Mouse (Mus musculus) left cerebral cortex, postnatal 25 days (tissue): ENCODE measurements at regions not wholly inside any gene's neighbourhood (a gene's known extent, or its start where the extent isn't known, plus 50 kb on each side); places are given as distances from the start of the nearest gene placed in this dataset.

Experiments used
- DNase-seq, 2 experiments: peaks; one replicate each; pipeline ENCODE4 v3.0.0; 2022; ENCODE audit warnings: low spot score in 2 of 2, mixed read lengths in 1 of 2
- intact Hi-C: fragments of 180-260 bp; cut with DNase I; formaldehyde crosslinking; loops from one replicate; pipeline ENCODE4 v1.15.1; 2025

DNA sequence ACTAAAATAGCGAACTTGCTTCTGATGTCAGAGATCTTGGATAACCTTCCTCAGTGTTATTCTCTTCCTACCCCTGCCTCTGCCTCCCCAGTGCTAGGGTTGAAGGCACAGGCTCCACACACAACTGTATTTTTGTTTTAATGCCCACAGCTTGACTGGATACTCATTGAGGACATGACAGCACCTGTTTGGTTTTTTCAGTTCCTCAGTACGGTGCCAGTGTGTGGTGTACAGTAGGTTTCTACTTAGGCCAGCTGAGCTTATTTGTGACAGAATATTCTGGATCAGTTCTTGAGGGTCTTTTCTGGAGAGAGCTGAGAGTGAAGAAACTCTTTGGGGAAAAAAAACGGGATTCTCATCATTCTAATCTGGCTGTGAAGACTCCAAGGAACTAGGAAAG, 201.1 kb downstream of the Tmem38b start:
- no peak for DNase-seq
- intact Hi-C loops, result no loop called here

DNA sequence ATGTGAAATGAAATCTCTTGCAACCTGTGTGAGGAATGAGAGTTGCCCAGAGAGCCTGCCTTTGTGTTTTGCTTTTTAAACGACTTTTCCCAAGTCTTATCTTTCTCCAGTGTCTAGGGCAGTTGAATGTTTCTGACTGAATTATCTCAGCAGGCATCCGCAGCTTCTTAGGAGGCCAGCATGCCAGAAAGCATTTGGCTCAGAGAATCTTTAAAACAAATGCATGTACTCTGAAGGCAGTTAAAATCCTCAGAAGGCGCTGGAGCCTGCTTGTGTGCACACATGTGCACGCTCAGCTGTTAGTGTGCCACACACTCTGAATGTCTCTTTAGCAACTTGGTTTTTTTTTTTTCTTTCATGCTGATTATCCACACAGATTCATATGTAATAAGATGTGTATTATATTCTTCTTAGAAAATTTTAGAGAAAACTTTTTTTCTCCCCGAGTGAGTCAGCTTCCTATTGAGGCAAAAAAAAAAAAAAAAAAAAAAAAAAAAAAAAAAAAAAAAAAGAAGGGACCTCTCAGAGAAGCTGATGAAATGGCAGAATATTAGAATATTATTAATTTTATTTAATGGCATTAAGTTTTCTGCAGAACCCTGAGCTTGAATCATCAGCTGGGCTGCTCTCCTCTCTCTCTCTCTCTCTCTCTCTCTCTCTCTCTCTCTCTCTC, 201.9 kb downstream of the Tmem38b start:
- DNase-seq, result peak; percentile 15 to 22

DNA sequence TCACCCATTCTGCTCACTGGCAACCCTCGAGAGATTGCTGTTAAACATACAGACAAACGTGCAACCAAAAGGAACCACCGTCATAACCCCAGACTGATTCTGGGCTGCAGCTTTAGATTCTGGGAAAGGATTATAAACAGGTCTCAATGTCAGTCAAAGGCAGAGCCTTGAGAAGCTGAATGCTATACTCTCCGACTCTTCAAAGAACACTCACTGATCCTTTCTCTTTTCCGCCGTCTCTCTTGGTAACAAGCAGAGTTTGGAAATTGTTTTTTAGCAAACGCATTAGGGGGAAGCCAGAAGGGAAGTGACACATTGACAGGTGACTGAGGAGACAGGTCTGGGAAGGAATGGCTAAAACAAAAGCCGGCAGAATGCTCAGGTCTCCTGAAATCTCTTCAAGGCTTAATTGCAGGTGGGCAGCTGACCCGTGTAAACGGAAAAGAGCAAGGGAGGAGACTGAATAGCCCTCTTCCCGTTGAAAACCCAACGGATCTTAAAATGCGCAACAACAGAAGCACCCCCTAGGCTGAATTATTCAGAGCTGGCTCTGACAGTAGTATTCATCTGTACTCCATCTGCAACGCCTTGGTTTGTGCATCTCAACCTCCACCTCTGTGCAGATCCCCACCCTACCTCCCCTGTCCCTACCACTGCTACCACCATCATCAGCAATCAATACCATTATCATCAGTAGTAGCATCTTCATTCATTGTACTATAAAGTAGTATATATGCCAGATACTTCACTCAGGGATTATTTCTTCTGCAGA, 219.6 kb downstream of the Tmem38b start:
- DNase-seq, result no peak
- intact Hi-C loops, result no loop called here

More for the DNA sequence above, 201.9 kb downstream of the Tmem38b start:
- intact Hi-C loops, result no loop called here

DNA sequence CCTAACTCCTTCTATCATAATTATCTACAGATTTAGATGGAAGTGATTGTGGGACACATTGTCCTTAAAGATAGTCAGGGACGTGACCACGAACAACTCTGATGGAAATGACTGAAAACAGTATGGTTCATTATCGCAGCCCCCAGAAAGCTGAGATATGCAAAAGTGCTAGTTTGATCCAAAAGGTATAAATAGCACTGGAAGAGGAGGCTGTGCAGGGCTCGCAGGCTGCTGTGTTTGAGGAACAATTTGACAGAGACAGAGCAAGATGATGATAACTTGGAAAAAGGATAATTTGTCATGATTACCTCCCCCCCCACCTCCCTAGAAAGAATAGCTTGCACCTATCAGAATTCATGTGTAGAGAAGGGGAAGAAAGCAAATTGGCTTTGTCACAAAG, 238.5 kb downstream of the Tmem38b start:
- intact Hi-C loops, result loop anchor here (10.0 kb wide), 1 partner anchor 880 kb away; the partner anchor contains the start of gene Zfp462
- peak; percentile 26 to 75 for DNase-seq

DNA sequence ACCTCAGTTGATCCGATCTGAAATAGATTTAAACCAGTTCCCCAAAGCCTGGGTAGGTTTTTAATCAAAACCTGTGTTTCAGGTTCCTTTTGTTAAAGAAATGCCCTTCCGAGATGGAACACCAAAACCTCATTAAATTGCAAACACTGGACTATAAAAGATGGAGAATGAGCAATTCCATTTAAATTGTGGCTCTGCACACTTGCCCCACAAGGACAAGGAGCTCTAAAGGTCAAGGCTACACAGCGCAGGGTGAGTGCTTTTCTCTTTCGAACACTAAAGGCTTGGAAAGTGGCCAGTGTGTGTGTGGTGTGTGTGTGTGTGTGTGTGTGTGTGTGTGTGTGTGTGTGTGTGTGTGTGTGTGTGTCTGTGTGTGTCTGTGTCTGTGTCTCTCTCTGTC, 246.1 kb downstream of the Tmem38b start:
- DNase-seq, result no peak
- intact Hi-C loops, result no loop called here

DNA sequence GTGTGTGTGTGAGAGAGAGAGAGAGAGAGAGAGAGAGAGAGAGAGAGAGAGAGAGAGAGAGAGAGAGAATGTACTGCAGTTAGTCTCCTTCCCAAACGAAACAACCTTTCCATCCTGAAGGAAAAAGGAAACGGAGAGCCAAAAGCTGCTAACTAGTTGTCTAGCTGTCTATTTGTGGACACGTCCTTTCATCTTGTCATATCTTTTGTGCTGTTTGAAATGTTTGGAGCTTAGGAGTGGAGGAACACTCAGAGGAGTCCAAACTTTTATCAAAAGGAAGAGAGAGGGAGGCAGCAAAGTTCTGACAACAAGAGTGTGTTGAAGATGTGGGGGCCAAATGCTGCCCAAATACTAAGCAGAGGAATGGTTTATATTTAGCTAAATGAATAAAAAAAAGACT, 246.6 kb downstream of the Tmem38b start:
- peak in 1 of 2 experiments; percentile 11 for DNase-seq
- intact Hi-C loops, result no loop called here

DNA sequence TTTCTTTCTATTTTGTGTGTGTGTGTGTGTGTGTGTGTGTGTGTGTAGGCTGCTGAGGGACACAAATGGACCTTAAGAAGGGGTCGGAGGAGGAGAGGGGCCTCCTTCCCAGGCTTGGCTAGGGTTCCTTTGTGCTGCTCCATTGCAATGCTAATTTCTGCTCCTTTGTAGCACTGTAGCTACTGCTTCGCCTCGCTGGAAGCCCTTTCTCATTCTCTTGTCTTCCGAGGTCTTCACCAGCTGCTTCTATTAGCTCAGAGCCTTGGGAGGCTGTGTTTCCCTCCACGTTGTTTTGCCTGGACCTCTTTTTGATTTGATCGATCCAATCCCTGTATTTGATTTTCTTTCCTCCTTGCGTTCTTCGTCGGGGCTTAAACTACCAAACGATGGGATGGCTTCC, 247.1 kb downstream of the Tmem38b start:
- intact Hi-C loops, result no loop called here
- DNase-seq, result peak in 1 of 2 experiments; percentile 19

DNA sequence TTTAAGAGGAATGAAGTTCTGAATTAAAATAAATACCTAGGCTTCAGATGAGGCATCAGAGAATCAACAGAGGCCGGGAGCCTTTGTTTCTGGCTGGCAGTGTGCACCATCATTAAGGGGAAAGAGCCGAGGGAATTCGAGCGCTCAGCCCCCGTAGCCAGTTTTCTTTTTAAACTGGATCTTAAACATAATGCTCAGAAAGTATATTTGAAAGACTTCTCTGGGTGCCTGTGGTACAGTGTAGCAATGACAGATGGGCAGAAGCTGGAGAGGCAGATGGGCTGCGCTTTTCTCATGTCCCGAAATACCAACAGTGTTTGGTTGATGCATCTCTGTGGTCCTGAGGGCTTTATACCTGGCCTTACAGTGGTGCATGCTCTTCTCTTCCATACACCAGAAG, 247.6 kb downstream of the Tmem38b start:
- intact Hi-C loops, result no loop called here
- DNase-seq, result peak; percentile 57 to 83

DNA sequence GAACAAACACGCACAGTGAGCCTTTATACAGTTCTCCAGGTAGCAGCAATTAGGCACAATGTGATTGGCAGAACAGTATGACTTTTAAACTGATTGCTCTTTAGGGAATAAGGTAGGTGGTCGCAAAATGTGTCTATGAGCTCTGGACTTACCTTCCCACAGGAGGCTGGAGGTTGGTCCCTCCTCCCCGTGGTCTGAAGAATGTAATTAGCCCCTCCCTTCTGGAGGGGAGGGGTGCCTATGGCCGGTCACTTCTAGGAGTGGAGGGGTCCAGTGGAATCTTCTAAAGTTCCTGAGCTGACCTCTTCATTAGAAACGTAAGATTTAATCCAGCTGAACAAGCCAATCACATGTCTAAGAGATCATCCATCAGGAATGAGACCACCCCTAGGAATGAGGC, 248.4 kb downstream of the Tmem38b start:
- DNase-seq, result no peak
- intact Hi-C loops, result no loop called here

DNA sequence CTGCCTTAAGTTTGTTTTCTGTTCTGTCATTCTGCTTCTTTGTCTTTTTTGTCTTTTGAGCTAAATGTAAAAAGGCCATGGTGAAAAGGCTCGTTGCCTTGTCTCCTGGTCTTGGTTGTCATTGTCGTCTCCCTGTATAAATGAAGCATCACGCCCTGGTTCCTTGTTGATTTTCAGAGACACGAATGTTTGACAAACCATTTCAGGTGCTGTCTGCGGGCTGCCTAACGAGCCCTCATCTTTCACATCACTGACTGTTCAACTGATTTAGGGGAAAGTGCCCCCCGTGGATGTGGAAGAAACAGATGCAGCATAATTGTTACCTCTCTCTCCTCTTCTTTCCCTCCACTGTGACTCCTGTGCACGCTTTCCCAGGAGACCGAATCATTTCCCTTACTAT, 254.7 kb downstream of the Tmem38b start:
- intact Hi-C loops, result no loop called here
- DNase-seq, result no peak

DNA sequence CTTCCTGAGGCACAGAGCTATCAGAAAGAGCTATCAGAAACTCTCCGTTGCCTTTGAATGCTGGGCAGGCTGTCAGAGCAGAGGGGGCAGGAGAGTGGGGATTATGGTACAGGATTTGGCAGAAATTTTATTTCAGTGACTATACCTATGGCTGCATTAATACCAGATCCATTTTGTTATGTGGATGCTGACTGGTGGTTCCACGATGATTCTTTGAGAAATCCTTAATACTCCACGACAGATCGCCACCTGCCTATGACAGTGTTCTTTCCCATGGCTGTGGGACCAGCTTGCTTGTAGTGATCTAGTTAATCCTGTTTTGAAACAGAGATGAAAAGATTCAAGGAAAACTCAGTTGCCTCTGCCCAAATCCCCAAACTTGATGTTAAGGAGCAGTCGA, 255.6 kb downstream of the Tmem38b start:
- intact Hi-C loops, result no loop called here

DNA sequence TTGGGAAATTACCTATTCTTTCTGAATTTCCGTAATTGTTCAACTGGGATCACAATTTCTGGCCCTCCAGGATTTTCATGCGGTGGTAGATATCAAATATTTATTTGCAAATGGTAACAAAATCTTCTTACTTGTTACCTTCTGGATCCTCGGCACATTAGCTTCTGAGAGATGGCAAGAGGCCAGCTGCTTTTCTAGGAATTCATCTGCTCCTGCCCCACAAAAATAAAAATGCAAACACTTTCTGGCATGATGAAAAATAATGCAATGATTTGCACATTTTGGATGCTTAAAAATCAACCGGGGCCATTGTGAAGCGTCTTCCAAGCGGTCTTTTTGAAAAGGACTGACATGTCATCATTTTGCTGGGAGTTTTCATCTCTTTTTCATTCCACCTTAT, 258.9 kb downstream of the Tmem38b start:
- intact Hi-C loops, result no loop called here
- peak; percentile 8 to 24 for DNase-seq

More for the DNA sequence above, 255.6 kb downstream of the Tmem38b start:
- DNase-seq, result no peak

DNA sequence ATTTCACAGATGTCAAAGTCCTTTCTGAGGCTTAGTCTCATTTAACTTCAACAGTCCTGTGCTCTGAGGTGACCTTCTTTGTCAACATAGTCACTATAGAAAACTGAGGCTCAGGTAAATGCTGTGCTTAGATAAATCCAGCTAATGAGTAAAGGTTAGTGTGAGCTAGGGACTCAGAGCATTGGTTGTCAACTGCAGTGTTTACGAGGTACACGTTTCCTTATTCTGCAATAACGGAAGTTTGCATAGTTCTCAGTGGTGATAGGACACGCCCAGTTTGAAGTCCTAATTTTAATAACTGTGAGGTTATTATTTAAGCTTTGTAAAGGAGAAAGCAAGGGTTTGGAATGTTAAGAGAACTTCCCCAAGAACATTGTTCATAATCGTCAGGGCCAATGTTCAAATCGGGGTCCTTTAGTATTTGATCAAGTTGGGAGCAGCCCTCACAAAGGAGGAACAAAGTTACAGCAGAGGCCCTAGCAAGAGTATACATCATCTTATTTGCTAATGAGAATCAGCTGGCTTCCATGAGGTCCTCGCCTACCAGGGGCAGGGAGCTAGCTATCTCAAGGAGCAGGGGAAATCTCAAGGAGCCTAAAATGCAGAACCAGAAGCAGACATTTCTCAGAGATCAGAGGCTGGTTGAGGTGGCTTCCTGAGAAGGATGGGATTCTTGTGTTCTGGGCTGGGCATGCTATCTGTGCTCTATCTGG, 268.6 kb downstream of the Tmem38b start:
- intact Hi-C loops, result no loop called here
- no peak for DNase-seq

DNA sequence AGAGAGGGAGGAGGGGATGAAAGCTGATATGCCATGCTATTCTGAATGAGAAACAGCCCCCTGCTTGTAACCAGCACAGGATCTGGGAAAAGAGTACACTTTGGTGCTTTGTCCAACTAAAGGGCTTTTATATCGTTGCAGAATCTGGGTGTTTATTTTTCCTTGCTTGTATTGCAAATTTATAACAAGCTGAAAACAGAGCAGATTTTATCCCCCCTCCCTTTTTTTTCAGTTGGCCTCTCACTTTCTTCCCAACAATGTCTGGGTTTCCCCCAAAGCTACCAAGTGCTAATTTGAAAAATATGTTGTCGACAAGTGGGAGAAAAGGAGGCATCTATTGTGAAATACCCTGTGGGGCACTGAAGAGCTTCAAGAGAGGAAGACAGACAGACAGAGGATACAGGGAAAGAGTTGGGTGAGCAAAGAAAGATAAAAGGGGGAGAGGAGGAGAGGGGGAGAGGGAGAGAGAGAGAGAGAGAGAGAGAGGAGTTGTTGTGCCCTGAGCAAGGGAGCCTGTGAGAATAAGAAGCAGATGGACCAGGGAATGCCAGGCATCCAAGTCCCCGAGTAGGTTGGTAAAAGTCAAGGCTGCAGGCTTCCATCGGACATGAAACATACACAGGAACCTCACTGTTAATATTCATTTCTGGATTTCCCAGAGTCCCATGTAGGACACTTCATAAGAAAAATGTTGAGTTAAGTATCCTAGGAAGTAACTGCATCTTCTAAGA, 269.5 kb downstream of the Tmem38b start:
- intact Hi-C loops, result no loop called here
- DNase-seq, result no peak

DNA sequence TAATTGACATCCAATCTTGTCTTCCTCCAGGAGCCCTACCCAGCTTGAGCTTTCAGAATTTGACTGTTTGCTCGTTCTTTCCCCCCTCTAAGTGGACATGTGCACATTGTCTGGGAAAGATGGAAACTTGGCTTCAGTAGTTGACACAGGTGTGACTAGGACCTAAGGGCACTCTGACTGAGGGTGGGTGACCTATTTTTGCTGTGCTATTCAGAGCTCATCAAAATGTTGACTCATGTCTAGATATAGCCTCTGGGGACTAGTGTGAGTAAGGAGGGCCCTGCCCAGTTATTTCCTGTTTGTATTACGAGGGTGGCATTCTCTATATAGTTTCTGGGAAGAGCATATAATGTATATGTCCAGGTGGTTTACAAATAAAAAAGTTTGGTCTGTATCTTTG, 271.7 kb downstream of the Tmem38b start:
- no peak for DNase-seq
- intact Hi-C loops, result no loop called here

DNA sequence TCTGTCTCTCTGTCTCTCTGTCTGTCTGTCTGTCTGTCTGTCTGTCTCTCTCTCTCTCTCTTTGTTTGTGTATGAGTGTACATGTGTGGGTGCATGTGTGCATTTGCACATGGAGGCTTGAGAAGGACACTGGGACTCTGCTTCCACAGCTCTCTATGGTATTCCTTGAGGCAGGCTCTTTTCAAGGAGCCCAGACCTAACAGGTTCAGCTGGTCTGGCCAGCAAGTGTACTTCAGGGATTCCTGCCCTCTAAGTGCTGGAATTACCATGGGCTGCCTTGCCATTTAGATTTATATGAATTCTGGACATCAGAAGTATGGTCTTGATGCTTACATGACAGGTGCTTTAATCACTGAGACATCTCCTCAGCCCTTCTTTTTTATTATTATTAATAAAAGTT, 274.4 kb downstream of the Tmem38b start:
- no peak for DNase-seq
- intact Hi-C loops, result no loop called here

DNA sequence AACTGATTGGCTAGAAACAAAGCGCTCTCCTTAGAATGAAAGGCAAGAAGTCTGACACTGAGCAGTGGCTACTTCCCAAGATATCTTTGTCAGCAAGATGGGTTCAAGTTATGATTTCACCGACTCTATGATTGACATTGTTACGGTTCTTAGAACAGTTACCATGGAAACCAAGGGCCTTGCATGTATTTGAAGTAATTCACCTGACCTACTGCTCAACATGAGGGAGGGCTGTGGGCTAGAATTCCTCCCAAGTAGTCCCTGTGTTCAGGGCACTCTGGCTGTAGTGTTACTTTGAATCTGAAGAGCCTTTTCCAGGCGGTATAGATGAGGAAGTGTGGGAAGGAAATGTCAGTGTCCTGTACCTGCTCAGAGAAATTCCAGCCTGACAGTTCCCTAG, 281.1 kb downstream of the Tmem38b start:
- DNase-seq, result no peak
- intact Hi-C loops, result no loop called here

DNA sequence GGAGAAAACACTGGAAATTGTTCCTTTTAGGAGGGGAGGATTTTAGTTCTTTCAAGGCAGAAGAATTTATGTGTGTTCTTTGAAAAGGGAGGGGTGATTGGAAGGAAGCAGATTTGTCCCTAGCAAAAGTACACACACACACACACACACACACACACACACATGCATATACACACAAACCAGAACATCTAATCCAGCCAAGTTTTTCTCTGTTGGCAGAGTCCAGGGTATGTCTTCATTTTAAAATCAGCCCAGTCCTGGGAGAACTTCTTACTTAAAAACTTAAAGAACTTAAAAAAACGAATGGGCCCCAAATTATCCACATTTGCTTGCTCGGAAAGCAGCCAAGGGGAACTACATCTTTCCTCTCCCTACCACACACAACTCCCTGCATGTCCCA, 290.5 kb downstream of the Tmem38b start:
- peak in 1 of 2 experiments; percentile 5 for DNase-seq
- intact Hi-C loops, result no loop called here

DNA sequence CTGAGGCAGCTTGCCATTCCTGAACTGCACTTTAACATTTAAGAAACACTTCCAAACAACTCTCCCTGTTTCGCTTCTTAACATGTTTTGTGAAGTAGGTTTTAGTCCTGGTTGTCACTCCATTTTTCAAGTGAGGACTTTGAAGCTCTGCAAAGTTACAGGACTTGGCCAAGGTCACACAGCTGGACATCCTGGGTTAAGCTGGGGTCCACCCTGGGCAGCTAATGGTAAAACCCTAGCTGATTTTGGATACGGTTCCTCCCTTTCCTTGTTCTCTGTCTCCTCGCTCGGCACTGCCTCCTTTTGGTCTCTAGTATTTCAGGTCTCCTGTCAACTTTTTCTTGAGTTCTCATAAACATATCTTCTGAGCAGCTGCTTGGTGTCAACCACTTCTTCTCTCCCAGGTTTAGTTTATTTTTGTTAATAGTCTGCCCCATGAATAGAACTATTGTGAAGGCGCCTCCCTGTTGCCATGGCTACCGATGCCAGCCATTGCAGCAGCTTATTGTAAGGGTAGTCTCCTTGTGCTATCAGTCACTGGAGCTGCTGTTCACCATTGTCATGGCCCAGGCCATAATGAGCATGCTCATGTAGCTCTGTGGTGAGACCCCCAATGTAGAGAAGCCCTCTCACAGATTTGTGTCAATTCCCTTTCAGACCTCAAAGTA, 292.5 kb downstream of the Tmem38b start:
- DNase-seq, result peak; percentile 30 to 36
- intact Hi-C loops, result no loop called here
